Mouse (Mus musculus) gastrocnemius, adult 2 months (tissue): Measurements from ENCODE around the gene Krt8. TPM values are rescaled to one million over a fixed set of nuclear protein-coding genes. Genes with fewer than 3 reads are reported as not detected.
A peak's percentile ranks its signal among the peaks of the same experiment; 100 is the strongest.
"Not testable (repeated sequence)": the region's sequence is repeated elsewhere in the genome, so short reads cannot be mapped to it uniquely, and the experiment has no call there.

ENCODE experiments used
- DNase-seq: peaks from one replicate; pipeline ENCODE4 v3.0.0; 2022
- H3K27ac ChIP-seq: fragments of 200-600 bp; 2 replicates; pipeline ENCODE4 v1.8.1; 2022; ENCODE audit warnings: mild to moderate bottlenecking
- H3K4me3 ChIP-seq: fragments of 200-600 bp; 2 replicates; pipeline ENCODE4 v1.8.1; 2022; ENCODE audit warnings: mild to moderate bottlenecking, moderate library complexity
- CTCF ChIP-seq: fragments of 200-600 bp; IDR thresholded peaks from 2 replicates; pipeline ENCODE4 v1.8.1; 2022; ENCODE audit warnings: antibody characterized with exemption, mild to moderate bottlenecking, moderate library complexity
- intact Hi-C: fragments of 180-260 bp; cut with DNase I; formaldehyde crosslinking; loops from one replicate; pipeline ENCODE4 v1.15.1; 2025
- total RNA-seq, 2 experiments: library from RNA; stranded (reverse); gene quantifications; 2 replicates each; pipeline ENCODE4 v1.2.3; 2021

Krt8 gene
- total RNA-seq, 2 experiments from 2014 or later, result not detected

DNA sequence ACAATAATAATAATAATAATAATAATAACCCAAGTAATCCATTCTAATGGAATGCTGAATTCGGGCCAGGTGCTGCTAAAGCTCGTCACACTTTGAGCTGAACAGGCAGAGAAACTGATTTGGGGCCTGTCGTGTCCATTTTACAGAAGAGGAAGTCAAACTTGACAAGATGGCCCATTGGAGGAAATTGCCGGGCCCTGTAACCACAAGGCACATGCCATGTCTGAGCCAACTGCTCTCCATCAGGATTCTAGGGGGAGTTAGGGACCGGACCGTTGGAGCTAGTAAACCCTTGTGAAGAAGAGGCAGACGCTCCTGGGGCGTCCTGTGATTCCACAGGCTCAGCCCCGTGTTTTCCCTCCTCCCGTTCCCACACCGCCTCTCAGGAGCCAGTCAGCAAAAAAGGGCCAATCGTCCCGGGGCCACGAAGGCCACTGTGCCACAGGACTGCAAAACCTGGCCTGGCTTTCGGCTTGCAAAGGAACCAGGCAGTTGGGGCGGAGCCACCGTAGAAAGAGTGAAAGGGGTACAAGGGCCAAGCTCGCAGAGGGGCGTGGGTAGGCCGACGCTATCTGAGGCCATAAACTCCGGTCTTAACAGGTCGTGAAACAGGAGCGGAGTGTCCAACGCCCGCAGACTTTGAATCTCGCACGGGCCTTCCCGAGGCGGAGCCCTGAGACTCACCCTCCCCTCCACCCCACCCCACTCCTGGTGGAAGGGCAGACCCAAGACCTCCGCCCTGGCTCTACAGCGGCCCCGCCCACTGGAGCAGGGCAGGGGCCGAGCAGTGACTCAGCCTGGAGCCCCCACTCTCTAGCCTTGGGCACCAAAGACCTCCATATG lies 1.4 kb downstream of the Krt8 start:
- intact Hi-C loops, result no loop called here
- no peak for TF ChIP-seq CTCF
- Histone ChIP-seq H3K4me3 (peak overlapping the region; percentile 68), H3K27ac (0 out of 2 replicates have a peak overlapping the region, but pooled peaks have one; percentile 1)
- peak; percentile 70 for DNase-seq

DNA sequence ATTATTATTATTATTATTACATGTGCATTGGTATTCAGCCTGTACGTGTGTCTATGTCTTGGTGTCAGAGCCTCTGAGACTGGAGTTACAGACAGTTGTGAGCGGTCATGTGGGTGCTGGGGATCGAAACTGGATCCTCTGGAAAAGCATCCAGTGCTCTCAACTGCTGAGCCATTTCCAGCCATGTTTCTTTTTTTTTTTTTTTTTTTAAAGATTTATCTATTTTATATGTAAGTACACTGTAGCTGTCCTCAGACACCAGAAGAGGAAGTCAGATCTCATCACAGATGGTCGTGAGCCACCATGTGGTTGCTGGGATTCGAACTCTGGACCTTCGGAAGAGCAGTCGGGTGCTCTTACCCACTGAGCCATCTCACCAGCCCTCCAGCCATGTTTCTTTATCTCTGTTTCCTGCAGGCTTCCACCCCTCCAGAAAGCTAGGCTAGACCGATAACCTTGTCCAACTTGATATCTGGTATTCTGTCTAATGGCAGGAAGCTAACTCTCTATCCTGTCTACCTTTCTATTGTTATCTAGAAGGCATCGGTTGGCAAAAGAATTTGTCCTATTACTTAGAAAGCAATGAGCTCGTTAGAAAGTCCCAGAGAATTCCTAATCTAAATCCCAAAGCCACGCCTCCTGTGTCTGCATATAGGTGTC lies 4.5 kb downstream of the Krt8 start:
- no peak for TF ChIP-seq CTCF
- H3K4me3 ChIP-seq, result no peak overlapping the region
- intact Hi-C loops, result loop anchor here (5.0 kb wide), 1 partner anchor 32 kb away; no protein-coding TSS in a partner anchor
- no peak overlapping the region for H3K27ac ChIP-seq
- DNase-seq, result no peak

DNA sequence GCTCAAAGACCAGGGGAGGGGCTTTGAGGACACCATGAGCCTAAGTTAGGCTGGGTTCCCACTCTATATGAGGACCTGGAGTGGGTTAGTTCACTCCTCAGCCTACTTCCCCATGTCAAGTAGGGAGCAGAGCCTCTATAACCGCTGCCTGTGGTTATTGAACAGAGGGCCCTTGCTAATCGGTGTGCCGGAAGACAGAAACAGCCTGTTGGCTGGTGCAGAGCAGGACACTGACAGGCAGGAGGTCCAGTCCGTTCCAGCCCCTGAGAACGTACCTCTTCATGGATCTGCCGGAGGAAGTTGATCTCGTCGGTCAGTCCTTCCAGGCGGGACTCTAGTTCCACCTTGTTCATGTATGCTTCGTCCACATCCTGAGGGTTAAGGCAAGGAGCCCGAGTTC lies 5.1 kb downstream of the Krt8 start:
- Histone ChIP-seq H3K27ac (no peak overlapping the region), H3K4me3 (no peak overlapping the region)
- intact Hi-C loops, result loop anchor here (5.0 kb wide), 1 partner anchor 33 kb away; no protein-coding TSS in a partner anchor
- no peak for TF ChIP-seq CTCF
- no peak for DNase-seq

DNA sequence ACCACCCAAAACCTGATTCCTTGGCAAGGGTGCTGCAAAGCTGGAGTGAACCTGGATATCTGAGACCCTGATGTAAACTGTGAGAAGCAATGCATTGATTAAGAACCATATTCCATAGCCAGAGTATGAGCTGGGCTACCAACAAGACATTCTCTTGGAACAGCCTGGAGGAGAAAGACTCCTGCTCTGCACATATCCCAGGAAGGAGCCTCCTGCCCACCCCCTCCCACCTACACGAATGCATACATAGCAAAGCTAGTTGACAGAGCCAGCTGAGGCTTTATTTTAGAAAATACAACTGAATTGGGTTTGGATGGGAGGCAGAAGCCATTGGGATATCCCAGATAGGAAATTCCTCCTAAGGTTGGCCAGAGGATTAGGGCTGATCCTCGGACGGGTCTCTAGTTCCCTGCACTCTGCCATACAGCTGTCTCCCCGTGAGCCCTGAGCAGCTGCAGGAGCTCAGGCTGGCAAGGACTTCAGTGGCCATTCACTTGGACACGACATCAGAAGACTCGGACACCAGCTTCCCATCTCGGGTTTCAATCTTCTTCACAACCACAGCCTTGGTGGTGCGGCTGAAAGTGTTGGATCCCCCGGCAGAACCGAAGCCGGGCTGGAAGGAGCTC lies 7.7 kb downstream of the Krt8 start:
- H3K4me3 ChIP-seq, H3K27ac ChIP-seq: not testable (repeated sequence)
- peak; percentile 54 for DNase-seq
- intact Hi-C loops, result loop anchor here (5.0 kb wide), 1 partner anchor 36 kb away; no protein-coding TSS in a partner anchor

DNA sequence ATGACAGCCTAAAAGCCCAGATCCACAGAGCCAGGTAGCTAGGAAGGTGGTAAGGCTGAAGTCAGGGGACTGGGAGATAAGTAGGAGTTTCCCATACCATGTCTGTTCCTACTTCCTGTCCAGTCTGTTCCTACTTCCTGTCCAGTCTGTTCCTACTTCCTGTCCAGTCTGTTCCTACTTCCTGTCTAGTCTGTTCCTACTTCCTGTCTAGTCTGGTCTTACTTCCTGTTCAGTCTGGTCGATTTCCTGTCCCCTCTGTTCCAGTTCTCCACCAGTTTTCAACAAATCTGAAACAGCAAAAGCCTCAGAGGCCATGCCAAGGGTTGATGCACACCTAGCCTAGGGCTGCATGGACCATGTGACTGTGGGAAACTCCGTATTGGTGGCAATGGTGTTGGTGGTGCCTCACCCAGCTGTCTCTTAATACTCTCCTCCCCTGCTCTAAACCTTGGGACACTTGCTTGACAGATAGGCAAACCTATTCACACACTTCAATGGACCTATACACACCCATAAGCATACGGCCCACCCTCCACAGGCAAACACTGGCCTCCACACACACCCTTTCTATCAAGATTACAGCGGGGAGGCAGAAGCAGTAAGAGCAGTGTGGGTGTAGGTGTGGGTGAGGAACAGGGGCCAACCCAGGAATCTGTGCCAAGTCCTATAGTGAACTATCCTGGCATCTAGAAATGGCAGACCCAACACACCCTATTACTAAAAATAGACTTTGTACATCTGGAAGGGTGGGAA lies 8.6 kb downstream of the Krt8 start:
- TF ChIP-seq CTCF, result no peak
- no peak for DNase-seq
- H3K4me3 ChIP-seq, result no peak overlapping the region
- H3K27ac ChIP-seq, result no peak overlapping the region
- intact Hi-C loops, result loop anchor here (5.0 kb wide), 1 partner anchor 37 kb away; no protein-coding TSS in a partner anchor

DNA sequence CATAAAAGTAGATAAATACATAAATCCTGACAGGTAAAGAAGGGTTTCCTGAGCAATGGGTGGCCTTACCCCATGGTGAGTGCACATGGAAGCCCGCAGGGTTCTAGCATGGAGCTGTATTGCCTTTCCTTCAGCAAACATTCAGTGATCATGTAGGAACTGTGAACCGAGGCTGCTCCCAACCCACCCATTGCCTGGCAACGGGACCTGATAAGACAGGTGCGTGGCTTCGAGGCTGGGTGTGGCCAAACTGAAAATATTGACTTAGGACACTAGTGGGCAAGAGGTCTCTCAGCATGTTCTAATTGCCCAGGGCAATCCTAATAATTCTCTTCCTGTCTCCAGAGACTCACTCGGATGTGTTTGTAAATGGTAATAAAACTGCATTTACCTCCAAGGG lies 9.9 kb downstream of the Krt8 start:
- H3K27ac ChIP-seq, result no peak overlapping the region
- no peak overlapping the region for H3K4me3 ChIP-seq
- TF ChIP-seq CTCF, result no peak
- intact Hi-C loops, result no loop called here
- no peak for DNase-seq

DNA sequence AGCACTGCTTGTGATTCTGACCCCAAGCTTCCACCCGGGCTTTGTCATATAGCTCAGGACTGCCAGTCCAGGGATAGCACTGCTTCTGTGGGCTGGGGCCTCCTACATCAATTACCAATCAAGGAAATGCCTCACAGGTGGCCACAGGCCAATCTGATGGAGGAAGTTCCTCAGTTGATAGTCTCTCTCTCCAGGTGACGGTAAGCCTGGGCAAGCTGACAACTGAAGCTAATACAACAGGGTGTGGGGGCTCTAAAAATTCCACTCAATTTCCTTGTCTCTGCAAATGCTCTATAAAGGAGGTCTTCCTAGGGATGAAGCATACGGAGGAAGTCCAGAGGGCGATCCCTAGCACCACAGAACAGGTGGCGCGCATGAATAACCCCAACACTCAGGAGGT lies 13.3 kb downstream of the Krt8 start:
- no peak for DNase-seq
- intact Hi-C loops, result no loop called here

DNA sequence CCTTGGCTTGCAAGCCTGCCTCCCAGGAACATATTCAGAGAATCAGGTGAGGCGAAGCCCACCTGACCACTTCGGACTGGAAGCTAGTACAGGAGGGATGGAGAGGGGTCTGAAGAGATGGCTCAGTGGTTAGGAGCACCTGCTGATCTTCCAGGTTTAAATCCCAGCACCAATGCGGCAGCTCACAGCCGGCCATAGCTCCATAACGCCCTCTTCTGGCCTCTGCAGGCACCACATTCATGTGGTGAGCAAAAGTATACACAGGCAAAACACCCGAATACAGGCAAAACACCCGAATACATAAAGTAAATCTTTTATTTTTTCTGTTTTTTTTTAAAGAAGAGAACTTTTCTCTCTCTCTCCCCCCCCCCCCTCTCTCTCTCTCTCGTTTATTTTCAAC lies 15.6 kb downstream of the Krt8 start:
- intact Hi-C loops, result loop anchor here (1.0 kb wide), 1 partner anchor 77 kb away; no protein-coding TSS in a partner anchor
- no peak overlapping the region for H3K4me3 ChIP-seq
- no peak for TF ChIP-seq CTCF
- DNase-seq, result no peak
- H3K27ac ChIP-seq, result no peak overlapping the region

More for the DNA sequence above, 13.3 kb downstream of the Krt8 start:
- Histone ChIP-seq H3K4me3 (no peak overlapping the region), H3K27ac (no peak overlapping the region)
- TF ChIP-seq CTCF, result no peak

DNA sequence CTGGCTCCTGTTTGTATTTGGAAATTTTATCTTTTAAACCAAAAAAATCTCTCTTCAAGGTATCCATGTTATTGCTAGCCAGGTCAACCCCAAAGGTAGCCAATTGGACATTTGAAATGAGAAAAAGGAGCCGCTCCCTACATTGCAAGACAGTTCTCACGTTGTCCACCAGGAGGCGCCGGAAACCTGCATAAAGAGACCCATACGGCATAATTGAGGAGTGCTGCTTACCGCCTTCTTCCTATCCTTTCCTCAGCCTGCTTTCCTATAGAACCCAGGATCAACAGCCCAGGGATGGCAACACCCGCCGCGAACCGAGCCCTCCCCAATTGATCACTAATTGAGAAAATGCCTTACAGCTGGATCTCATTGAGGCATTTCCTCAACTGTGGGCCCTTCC lies 16.2 kb downstream of the Krt8 start:
- H3K27ac ChIP-seq, result no peak overlapping the region
- DNase-seq, result peak; percentile 85

DNA sequence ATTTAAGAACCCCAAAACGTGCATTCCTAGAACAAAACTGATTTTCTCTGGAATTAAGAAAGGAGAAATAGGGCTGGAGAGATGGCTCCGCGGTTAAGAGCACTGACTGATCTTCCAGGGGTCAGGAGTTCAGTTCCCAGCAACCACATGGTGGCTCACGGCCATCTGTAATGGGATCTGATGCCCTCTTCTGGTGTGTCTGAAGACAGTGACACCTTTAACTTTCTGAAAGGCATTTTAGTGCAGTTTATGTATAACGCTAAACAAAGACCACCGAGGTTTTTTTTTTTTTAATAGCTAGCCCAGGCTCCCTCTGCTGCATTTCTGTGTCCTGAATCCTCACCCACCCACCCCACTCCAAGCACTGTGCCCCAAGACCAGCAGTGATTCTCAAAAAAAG lies 19.5 kb downstream of the Krt8 start:
- no peak for TF ChIP-seq CTCF
- H3K27ac ChIP-seq, result peak overlapping the region; percentile 82
- no peak overlapping the region for H3K4me3 ChIP-seq
- intact Hi-C loops, result loop anchor here (1.0 to 5.0 kb wide), 4 partner anchors 11 to 657 kb away; no protein-coding TSS in a partner anchor
- no peak for DNase-seq

More for the DNA sequence above, 16.2 kb downstream of the Krt8 start:
- peak; percentile 96 for TF ChIP-seq CTCF
- no peak overlapping the region for H3K4me3 ChIP-seq
- intact Hi-C loops, result loop anchor here (1.0 kb wide), 1 partner anchor 77 kb away; no protein-coding TSS in a partner anchor

DNA sequence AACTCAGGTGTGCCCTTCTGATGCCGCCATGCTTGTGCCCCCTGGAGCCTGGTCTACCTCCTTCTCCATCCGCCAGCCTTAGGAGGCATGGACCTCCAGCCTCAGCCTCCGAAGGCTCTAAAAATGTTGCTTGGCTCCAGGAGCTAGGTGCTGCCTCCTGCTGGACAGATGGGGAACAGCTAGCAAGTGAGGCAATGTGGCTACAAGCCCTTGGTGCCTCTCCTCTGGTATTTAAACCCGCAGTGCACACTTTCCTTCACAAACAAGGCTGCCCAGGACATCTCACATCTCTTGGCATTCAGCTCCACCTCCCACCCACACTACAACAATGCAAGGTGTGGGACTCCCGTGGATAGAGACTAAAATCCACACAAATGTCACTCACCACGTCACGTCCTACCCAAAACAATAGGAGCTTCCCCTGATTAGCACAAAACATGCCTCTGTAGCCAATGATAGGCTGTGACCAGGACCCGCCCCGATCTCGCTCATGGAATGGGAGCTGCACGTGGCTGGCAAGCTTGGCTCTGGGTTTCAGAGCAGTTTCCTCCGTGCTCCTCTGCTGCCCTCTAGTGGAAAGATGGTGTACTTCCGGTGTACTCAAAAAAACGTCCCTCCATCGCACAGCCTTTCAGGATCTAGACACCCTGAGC lies 20.2 kb downstream of the Krt8 start:
- intact Hi-C loops, result loop anchor here (1.0 to 5.0 kb wide), 4 partner anchors 11 to 657 kb away; no protein-coding TSS in a partner anchor
- H3K27ac ChIP-seq, result peak overlapping the region; percentile 82
- DNase-seq, result peak; percentile 93
- TF ChIP-seq CTCF, result peak; percentile 76
- H3K4me3 ChIP-seq, result peak overlapping the region; percentile 55
